Mouse (Mus musculus): ENCODE measurements around the gene Pde4d. TPM values are rescaled to one million over a fixed set of nuclear protein-coding genes. Genes with fewer than 3 reads are reported as not detected.

Pde4d gene
- polyA plus RNA-seq, 1 experiment = 12.7 TPM

DNA sequence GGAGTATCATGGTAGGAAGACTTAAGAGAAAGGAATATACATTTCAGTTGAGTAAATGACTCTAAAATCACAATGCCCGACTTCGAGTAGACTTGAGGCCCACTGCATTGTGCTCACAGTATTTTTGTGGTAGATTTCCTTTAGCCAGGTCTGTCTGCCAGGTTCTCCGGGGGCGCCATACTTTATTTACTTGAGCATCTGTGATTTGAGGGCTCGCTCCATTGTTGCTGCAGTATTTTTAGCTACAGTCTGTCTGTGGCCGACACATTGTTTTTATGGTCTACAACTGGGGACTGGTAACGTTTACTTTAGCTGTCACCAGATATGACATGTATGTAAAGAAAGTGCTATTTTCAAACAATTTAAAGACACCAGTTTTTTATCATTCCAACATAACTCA, 359.4 kb downstream of the Pde4d start:
- TF ChIP-seq GATA1 (IDR thresholded peaks at IDR 0.05; ENCODE audit: low read length) = no peak

GRCm38 (mm10) chr13:108812956-108813355, 363.2 kb downstream of the Pde4d start:
- no peak for TF ChIP-seq GATA1 (IDR thresholded peaks at IDR 0.05; ENCODE audit: low read length)

GRCm38 (mm10) chr13:108819846-108820408, 370.2 kb downstream of the Pde4d start:
- no peak for TF ChIP-seq GATA1 (IDR thresholded peaks at IDR 0.05; ENCODE audit: low read length)

GRCm38 (mm10) chr13:108820487-108820886, 370.7 kb downstream of the Pde4d start:
- TF ChIP-seq GATA1 (IDR thresholded peaks at IDR 0.05; ENCODE audit: low read length) = no peak

GRCm38 (mm10) chr13:108821270-108821669, 371.5 kb downstream of the Pde4d start:
- no peak for TF ChIP-seq GATA1 (IDR thresholded peaks at IDR 0.05; ENCODE audit: low read length)

- no peak for TF ChIP-seq GATA1 (IDR thresholded peaks at IDR 0.05; ENCODE audit: low read length)
Observed at GRCm38 (mm10) chr13:108824638-108825310, 375.0 kb downstream of the Pde4d start.

DNA sequence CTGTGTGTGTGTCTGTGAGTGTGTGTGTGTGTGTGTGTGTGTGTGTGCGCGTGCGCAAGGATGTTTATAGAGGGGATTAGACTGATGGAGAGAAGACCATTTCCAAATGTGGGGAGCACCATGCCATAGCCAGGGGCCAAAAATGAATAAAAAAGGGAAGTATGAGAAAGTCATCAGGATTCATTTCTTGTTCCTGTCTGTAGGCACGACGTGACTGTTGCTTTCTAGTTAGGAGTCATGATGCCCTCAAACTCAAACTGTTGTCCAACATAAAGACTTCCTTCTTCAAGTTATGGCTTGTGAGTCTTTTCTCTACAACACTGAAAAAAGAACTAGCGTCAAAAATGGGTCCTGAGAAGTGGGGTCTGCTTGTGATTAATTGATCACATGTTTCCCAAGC, 375.8 kb downstream of the Pde4d start:
- no peak for TF ChIP-seq GATA1 (IDR thresholded peaks at IDR 0.05; ENCODE audit: low read length)

DNA sequence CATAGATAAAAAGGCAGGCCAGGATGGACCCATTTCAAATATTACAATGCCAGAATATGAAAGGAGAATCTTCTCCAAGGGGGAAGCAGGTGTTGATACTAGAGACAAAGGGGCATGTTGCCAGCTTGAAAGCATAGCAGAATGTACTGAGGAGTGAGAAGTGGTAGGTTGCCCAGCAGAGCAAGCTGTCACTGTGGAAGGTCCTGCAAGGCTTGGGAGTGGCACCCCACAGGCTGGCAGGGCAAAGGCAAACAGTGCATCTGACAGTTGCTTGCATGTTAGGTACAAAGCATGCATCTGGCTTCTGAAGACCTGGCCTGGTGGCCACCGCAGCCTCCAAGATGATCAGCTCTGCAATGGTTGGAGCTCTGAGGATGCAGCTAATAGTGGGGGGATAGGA, 384.4 kb downstream of the Pde4d start:
- TF ChIP-seq GATA1 (IDR thresholded peaks at IDR 0.05; ENCODE audit: low read length) = no peak

DNA sequence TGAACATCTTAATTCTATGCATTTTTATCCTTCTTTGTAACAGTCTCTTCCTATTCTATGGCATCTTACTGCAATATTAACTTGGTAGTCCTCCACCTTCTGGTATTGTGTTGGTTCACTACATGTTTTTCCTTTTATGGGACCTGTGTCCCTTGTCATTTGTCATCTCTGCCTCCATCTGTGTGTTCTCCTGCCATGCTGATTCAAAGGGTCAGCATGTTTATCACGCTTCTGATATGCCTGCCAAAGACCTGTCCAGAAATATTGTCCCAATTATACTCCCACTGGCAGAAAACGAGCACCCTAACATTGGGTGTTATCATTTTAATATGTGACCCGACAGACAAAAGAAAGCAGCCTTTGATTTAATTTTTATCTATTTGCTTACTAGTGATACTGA, 386.6 kb downstream of the Pde4d start:
- no peak for TF ChIP-seq GATA1 (IDR thresholded peaks at IDR 0.05; ENCODE audit: low read length)

- no peak for TF ChIP-seq GATA1 (IDR thresholded peaks at IDR 0.05; ENCODE audit: low read length)
Observed at GRCm38 (mm10) chr13:108839142-108839541, 389.4 kb downstream of the Pde4d start.

DNA sequence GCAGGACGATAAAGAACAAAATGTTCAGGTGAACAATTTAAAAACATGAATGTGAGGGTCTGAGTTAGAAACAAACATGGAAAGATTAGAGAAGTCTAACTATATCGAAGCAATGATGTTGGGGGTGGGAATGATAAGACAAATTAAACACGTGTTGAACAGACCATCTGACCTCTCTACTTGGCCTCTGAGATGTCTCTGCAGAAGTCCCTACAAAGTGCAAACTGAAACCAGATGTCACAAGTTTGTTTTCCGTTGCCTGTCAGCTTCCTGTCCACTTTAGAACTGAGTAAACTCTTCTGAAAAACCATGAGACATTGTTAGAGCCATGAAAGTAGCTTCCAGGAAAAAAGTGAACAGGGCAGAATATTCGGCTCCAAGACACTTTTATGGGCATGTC, 404.3 kb downstream of the Pde4d start:
- no peak for TF ChIP-seq GATA1 (IDR thresholded peaks at IDR 0.05; ENCODE audit: low read length)

GRCm38 (mm10) chr13:108856776-108857435, 407.2 kb downstream of the Pde4d start:
- peak; percentile 45 for TF ChIP-seq GATA1 (IDR thresholded peaks at IDR 0.05; ENCODE audit: low read length)

DNA sequence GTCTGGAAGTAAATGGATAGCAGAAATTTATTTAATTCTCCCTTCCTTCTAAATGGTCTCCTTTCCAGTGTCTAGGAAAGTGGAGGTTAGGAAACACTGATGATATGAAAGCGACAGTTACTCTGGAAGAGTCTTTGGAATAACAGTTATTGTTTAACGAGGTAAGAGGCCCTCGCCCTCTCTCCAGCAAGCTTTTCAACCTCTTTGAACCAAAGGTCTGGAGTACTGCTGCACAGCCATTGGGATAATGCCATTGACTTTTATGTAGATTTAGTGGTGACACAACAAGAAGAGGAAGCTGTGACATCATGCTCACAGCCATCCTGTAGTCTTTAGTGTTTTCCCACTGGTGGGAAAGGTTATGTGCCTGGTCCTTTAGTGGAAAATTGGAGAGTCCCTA, 409.6 kb downstream of the Pde4d start:
- no peak for TF ChIP-seq GATA1 (IDR thresholded peaks at IDR 0.05; ENCODE audit: low read length)

GRCm38 (mm10) chr13:108860737-108861136, 411.0 kb downstream of the Pde4d start:
- TF ChIP-seq GATA1 (IDR thresholded peaks at IDR 0.05; ENCODE audit: low read length) = no peak

- TF ChIP-seq GATA1 (IDR thresholded peaks at IDR 0.05; ENCODE audit: low read length) = no peak
Observed at GRCm38 (mm10) chr13:108861707-108862106, 412.0 kb downstream of the Pde4d start.

DNA sequence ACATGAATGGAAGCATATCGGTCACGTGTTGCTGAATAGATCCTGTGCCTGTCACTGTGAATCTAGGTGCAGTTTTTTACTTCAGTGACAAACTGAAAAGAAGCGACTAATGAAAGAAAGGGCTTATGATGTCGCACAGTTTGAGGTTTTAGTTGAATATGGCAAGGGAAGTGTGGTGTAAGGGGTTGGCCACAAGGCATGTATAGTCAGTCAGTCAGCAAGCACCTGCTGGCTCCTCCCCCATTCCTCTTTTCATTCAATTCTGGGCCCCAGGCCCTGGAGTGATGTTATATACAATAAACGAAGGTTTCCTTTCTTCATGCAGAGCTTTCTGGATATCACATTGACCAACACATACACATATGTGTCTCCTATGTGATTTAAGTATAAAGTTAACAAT, 412.4 kb downstream of the Pde4d start:
- no peak for TF ChIP-seq GATA1 (IDR thresholded peaks at IDR 0.05; ENCODE audit: low read length)

GRCm38 (mm10) chr13:108900160-108900559, 450.4 kb downstream of the Pde4d start:
- TF ChIP-seq GATA1 (IDR thresholded peaks at IDR 0.05; ENCODE audit: low read length) = no peak
